Mouse (Mus musculus): ENCODE measurements at regions not wholly inside any gene's neighbourhood (a gene's known extent, or its start where the extent isn't known, plus 50 kb on each side); places are given as distances from the start of the nearest gene placed in this dataset.

- Histone ChIP-seq H3K36me3 (ENCODE audit: control insufficient read depth, insufficient read depth, low read length) (no peaks in the 10 kb centered on the region), H3K27me3 (ENCODE audit: control insufficient read depth, insufficient read depth, low read length) (no peaks in the 10 kb centered on the region), H3K27ac (ENCODE audit: low read depth, low read length) (no peak overlapping the region), H3K9me3 (ENCODE audit: control insufficient read depth, low read length) (no peaks in the 10 kb centered on the region), H3K4me1 (ENCODE audit: control insufficient read depth, insufficient read depth, low read length) (no peaks in the 10 kb centered on the region), H3K4me2 (ENCODE audit: low read depth, low read length) (no peak overlapping the region), H3K4me3 (ENCODE audit: low read depth, low read length) (no peak overlapping the region), H3K9ac (replicated peaks; ENCODE audit: low read depth, low read length) (no peak overlapping the region)
- ATAC-seq (ENCODE audit: low read depth), result no peak
Measured at GRCm38 (mm10) chr8:7430482-7430881, 1230.6 kb downstream of the Efnb2 start.

DNA sequence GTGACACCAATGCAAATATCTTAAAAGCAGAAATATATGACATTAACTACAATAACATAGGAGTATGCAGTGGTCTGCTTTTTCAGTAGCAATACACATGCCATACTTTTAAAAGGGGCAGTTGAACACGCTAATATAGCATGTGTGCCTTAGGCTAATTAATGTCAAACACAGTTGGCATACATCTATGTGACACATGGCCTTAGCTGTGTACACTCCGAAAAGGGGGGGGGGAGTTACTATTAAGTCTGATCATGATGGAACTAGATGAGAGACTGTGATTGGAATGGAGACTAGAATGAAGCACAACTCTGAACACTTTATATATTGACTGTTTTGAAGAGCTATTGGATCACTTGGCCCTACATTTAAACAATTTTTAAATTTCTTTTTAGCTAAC lies 1262.9 kb downstream of the Efnb2 start:
- WGBS, result 76% methylated on average over 2 of the region's 2 CpGs
- no peaks in the 10 kb centered on the region for H3K4me1 ChIP-seq (ENCODE audit: control insufficient read depth, insufficient read depth, low read length)
- H3K4me3 ChIP-seq (ENCODE audit: low read depth, low read length), result no peak overlapping the region
- H3K9ac ChIP-seq (replicated peaks; ENCODE audit: low read depth, low read length), result no peak overlapping the region
- no peak overlapping the region for H3K27ac ChIP-seq (ENCODE audit: low read depth, low read length)
- no peak overlapping the region for H3K4me2 ChIP-seq (ENCODE audit: low read depth, low read length)
- no peaks in the 10 kb centered on the region for H3K36me3 ChIP-seq (ENCODE audit: control insufficient read depth, insufficient read depth, low read length)
- no peak for ATAC-seq (ENCODE audit: low read depth)
- H3K9me3 ChIP-seq (ENCODE audit: control insufficient read depth, low read length), result no peaks in the 10 kb centered on the region
- no peaks in the 10 kb centered on the region for H3K27me3 ChIP-seq (ENCODE audit: control insufficient read depth, insufficient read depth, low read length)

GRCm38 (mm10) chr8:7397355-7397862 lies 1263.6 kb downstream of the Efnb2 start:
- no peak overlapping the region for H3K27ac ChIP-seq (ENCODE audit: low read depth, low read length)
- 84% methylated on average over 5 of the region's 5 CpGs for WGBS
- ATAC-seq (ENCODE audit: low read depth), result no peak
- H3K9me3 ChIP-seq (ENCODE audit: control insufficient read depth, low read length), result no peaks in the 10 kb centered on the region
- H3K4me1 ChIP-seq (ENCODE audit: control insufficient read depth, insufficient read depth, low read length), result no peaks in the 10 kb centered on the region
- H3K9ac ChIP-seq (replicated peaks; ENCODE audit: low read depth, low read length), result no peak overlapping the region
- no peak overlapping the region for H3K4me3 ChIP-seq (ENCODE audit: low read depth, low read length)
- H3K4me2 ChIP-seq (ENCODE audit: low read depth, low read length), result no peak overlapping the region
- no peaks in the 10 kb centered on the region for H3K36me3 ChIP-seq (ENCODE audit: control insufficient read depth, insufficient read depth, low read length)
- H3K27me3 ChIP-seq (ENCODE audit: control insufficient read depth, insufficient read depth, low read length), result no peaks in the 10 kb centered on the region
